Mouse (Mus musculus) cerebellum, postnatal 10 days (tissue): Measurements from ENCODE around the gene Ugt1a1.

ENCODE experiments used
- DNase-seq, 2 experiments: peaks; one replicate each; pipeline ENCODE4 v3.0.0; 2021; ENCODE audit warnings: mixed read lengths in 2 of 2

The Ugt1a1 gene

GRCm38 (mm10) chr1:88258881-88259642, 47.3 kb downstream of the Ugt1a1 start:
- DNase-seq, result peak; percentile 87 to 88

- peak in 1 of 2 experiments; percentile 51 for DNase-seq
Observed at GRCm38 (mm10) chr1:88259643-88260024, 47.9 kb downstream of the Ugt1a1 start.

GRCm38 (mm10) chr1:88260114-88260513, 48.4 kb downstream of the Ugt1a1 start:
- DNase-seq, result peak; percentile 73 to 79

- peak in 1 of 2 experiments; percentile 50 for DNase-seq
Observed at GRCm38 (mm10) chr1:88260604-88261377, 49.0 kb downstream of the Ugt1a1 start.

GRCm38 (mm10) chr1:88261706-88262105, 49.9 kb downstream of the Ugt1a1 start:
- DNase-seq, result peak; percentile 35 to 46

GRCm38 (mm10) chr1:88262255-88262654, 50.5 kb downstream of the Ugt1a1 start:
- peak; percentile 76 for DNase-seq

- peak; percentile 25 to 30 for DNase-seq
Observed at GRCm38 (mm10) chr1:88262961-88263360, 51.2 kb downstream of the Ugt1a1 start.

- peak in 1 of 2 experiments; percentile 9 for DNase-seq
Observed at GRCm38 (mm10) chr1:88263778-88264177, 52.0 kb downstream of the Ugt1a1 start.

- DNase-seq, result peak in 1 of 2 experiments; percentile 16
Observed at GRCm38 (mm10) chr1:88264237-88264868, 52.6 kb downstream of the Ugt1a1 start.

- peak; percentile 62 to 71 for DNase-seq
Observed at GRCm38 (mm10) chr1:88264869-88265240, 53.1 kb downstream of the Ugt1a1 start.

GRCm38 (mm10) chr1:88266123-88266522, 54.4 kb downstream of the Ugt1a1 start:
- no peak for DNase-seq

- no peak for DNase-seq
Observed at GRCm38 (mm10) chr1:88267489-88267888, 55.7 kb downstream of the Ugt1a1 start.

- DNase-seq, result no peak
Observed at GRCm38 (mm10) chr1:88268070-88268469, 56.3 kb downstream of the Ugt1a1 start.
